Mouse (Mus musculus) midbrain, embryonic 13.5 days (tissue): Measurements from ENCODE around the gene Gramd1b. TPM values are rescaled to one million over a fixed set of nuclear protein-coding genes. Genes with fewer than 3 reads are reported as not detected.
A peak's percentile ranks its signal among the peaks of the same experiment; 100 is the strongest.

Experiments used
- ATAC-seq: fragments of 200-750 bp; cut with Nextera tagmentation; 2 replicates; pipeline ENCODE4 v1.8.0; 2017; ENCODE audit warnings: mild to moderate bottlenecking, moderate TSS enrichment, moderate library complexity
- H3K27ac ChIP-seq: fragments of 300-500 bp; sonication (generic); 2 replicates; pipeline ENCODE4 v1.5.1; 2015; ENCODE audit warnings: inconsistent platforms, mild to moderate bottlenecking, moderate library complexity
- H3K27me3 ChIP-seq: fragments of 300-500 bp; sonication (generic); 2 replicates; pipeline ENCODE4 v1.6.1; 2015; ENCODE audit warnings: mild to moderate bottlenecking, inconsistent platforms
- H3K36me3 ChIP-seq: fragments of 300-500 bp; sonication (generic); 2 replicates; pipeline ENCODE4 v1.6.1; 2015; ENCODE audit warnings: mild to moderate bottlenecking, inconsistent platforms
- H3K4me1 ChIP-seq: fragments of 300-500 bp; sonication (generic); replicated peaks from 2 replicates; pipeline ENCODE4 v1.6.1; 2015; ENCODE audit warnings: inconsistent platforms
- H3K4me2 ChIP-seq: fragments of 300-500 bp; sonication (generic); replicated peaks from 2 replicates; pipeline ENCODE4 v1.6.1; 2015; ENCODE audit warnings: moderate library complexity, mild to moderate bottlenecking, inconsistent platforms
- H3K4me3 ChIP-seq: fragments of 300-500 bp; sonication (generic); replicated peaks from 2 replicates; pipeline ENCODE4 v1.5.1; 2015; ENCODE audit warnings: mild to moderate bottlenecking, inconsistent platforms
- H3K9ac ChIP-seq: fragments of 300-500 bp; sonication (generic); replicated peaks from 2 replicates; pipeline ENCODE4 v1.6.1; 2015; ENCODE audit warnings: mild to moderate bottlenecking, inconsistent platforms
- H3K9me3 ChIP-seq: fragments of 300-500 bp; sonication (generic); 2 replicates; pipeline ENCODE4 v1.6.1; 2016; ENCODE audit warnings: mild to moderate bottlenecking, inconsistent platforms
- WGBS: fragments of 180-500 bp; shearing (Covaris S2); methylation state at CpG from one replicate; pipeline ENCODE4 v1.1.7; 2015; 5-methylcytosine and 5-hydroxymethylcytosine counted together
- polyA plus RNA-seq: library from polyadenylated mRNA; unstranded; fragments of >200 nt; fragmentation: Nextera tagmentation; extraction: Ambion mirVana; gene quantifications from 2 replicates; pipeline ENCODE4 v1.2.1, GENCODE M21; 2015

Gramd1b gene
- polyA plus RNA-seq, 1 experiment from 2014 or later, result 8.1 TPM

DNA sequence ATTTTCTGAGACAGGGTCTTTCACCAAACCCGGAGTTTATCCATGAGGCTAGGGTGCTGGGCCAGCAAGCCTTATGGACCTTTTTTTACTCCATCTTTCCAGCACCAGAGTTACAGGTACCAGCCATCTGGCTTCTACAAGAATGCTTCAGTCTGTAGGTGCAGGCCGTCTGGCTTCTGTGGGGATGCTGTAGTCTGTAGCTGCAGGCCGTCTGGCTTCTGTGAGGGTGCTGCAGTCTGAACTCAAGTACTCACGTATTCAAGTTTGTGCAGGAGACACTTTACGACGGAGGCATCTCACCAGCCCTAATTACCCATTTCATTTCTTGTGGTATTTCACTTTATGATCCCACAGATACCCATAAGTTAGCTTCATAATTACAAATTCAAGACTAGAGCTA, 14.0 kb upstream of the Gramd1b start:
- H3K27me3 ChIP-seq, result no peaks in the 10 kb centered on the region
- no peak overlapping the region for H3K27ac ChIP-seq
- no peak for ATAC-seq
- no peak overlapping the region for H3K9ac ChIP-seq
- H3K36me3 ChIP-seq, result no peaks in the 10 kb centered on the region
- 86% methylated on average over 6 of the region's 6 CpGs for WGBS
- no peaks in the 10 kb centered on the region for H3K9me3 ChIP-seq
- no peak overlapping the region for H3K4me3 ChIP-seq
- no peak overlapping the region for H3K4me2 ChIP-seq
- H3K4me1 ChIP-seq, result peaks cover 3% of the 10 kb centered on the region; the same call in 1 of the 2 replicates

- Histone ChIP-seq H3K27ac (no peak overlapping the region), H3K4me2 (no peak overlapping the region), H3K27me3 (no peaks in the 10 kb centered on the region), H3K9ac (no peak overlapping the region), H3K4me3 (no peak overlapping the region), H3K36me3 (no peaks in the 10 kb centered on the region), H3K9me3 (no peaks in the 10 kb centered on the region), H3K4me1 (peaks cover 17% of the 10 kb centered on the region)
- ATAC-seq, result peak; percentile 53; the same call in 1 of the 2 replicates
- 41% methylated on average over 8 of the region's 8 CpGs for WGBS
Measured at GRCm38 (mm10) chr9:40539588-40540140, 8.5 kb upstream of the Gramd1b start.

GRCm38 (mm10) chr9:40537708-40538105, 6.5 kb upstream of the Gramd1b start:
- WGBS, result 29% methylated on average over 2 of the region's 2 CpGs
- peak; percentile 85 for ATAC-seq
- Histone ChIP-seq H3K9me3 (no peaks in the 10 kb centered on the region), H3K4me1 (peaks cover 17% of the 10 kb centered on the region), H3K27ac (peak overlapping the region; percentile 47; the same call in 1 of the 2 replicates), H3K4me3 (no peak overlapping the region), H3K27me3 (no peaks in the 10 kb centered on the region), H3K4me2 (no peak overlapping the region), H3K36me3 (no peaks in the 10 kb centered on the region), H3K9ac (0 out of 2 replicates have a peak overlapping the region, but pooled peaks have one; percentile 23)

DNA sequence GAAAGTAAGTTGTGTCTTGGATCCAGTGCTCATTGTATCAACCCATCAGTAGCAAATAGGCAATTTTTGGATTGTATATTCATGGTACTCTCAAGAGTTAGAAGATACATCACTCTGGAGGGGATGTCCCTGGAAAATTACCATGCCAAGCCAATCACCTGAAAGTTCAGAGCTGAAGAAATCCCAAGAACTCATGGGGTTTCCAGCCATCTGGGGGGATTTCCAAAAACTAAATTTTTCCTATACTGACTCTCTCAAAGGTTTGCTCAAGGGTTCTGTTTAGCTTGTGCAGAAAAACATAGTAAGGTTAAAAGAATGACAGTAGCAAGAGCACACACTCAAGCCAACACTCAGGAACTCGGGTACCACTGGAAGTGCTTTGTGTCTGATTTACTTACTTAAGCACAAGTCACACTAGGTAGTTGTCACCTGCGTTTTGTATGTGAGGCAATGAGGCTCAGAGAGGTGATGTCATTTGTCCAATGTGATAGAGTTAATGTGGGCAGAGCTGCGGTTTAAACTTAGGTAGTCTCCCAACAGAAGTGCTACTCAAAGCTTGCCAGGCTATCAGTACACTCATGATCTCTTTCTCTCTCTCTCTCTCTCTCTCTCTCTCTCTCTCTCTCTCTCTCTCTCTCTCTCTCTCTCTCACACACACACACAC, 6.0 kb upstream of the Gramd1b start:
- H3K4me2 ChIP-seq, result no peak overlapping the region
- WGBS, result 85% methylated on average over 3 of the region's 3 CpGs

GRCm38 (mm10) chr9:40530536-40530935, 647 bp downstream of the Gramd1b start:
- WGBS, result 72% methylated on average over 8 of the region's 8 CpGs
- Histone ChIP-seq H3K36me3 (no peaks in the 10 kb centered on the region), H3K9me3 (no peaks in the 10 kb centered on the region), H3K4me2 (peak overlapping the region; percentile 69), H3K27ac (no peak overlapping the region), H3K4me1 (peaks cover 4% of the 10 kb centered on the region; the same call in 1 of the 2 replicates), H3K9ac (peak overlapping the region; percentile 70; the same call in 1 of the 2 replicates), H3K27me3 (peaks cover 13% of the 10 kb centered on the region; the same call in 1 of the 2 replicates), H3K4me3 (peak overlapping the region; percentile 51)
- ATAC-seq, result no peak; the same call in 1 of the 2 replicates

More for the DNA sequence above, 6.0 kb upstream of the Gramd1b start:
- peaks cover 17% of the 10 kb centered on the region for H3K4me1 ChIP-seq
- H3K27me3 ChIP-seq, result no peaks in the 10 kb centered on the region; the same call in 1 of the 2 replicates
- no peaks in the 10 kb centered on the region for H3K9me3 ChIP-seq
- H3K27ac ChIP-seq, result no peak overlapping the region
- no peak overlapping the region for H3K4me3 ChIP-seq
- no peak overlapping the region for H3K9ac ChIP-seq
- no peaks in the 10 kb centered on the region for H3K36me3 ChIP-seq
- ATAC-seq, result no peak

DNA sequence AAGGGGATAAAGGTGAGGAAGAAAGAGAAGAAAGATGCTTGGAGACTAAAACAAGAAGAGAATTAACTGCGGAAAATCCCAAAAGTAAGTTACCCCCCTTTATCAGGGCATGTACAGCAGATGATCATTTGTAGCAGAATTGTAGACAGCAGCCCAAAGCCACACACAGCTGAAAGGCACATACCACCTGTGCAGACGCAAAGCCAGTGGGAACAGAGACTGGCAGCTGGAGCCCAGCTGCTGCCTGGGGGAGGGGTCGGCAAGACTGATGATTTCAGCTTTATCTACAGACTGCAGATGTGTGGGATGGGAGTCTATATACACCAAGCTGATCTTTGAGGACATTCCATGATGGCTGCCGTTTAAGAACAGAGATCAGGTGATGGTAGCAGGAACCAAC, 2.5 kb downstream of the Gramd1b start:
- Histone ChIP-seq H3K4me2 (no peak overlapping the region), H3K4me3 (no peak overlapping the region), H3K9me3 (no peaks in the 10 kb centered on the region), H3K27me3 (peaks cover 13% of the 10 kb centered on the region; the same call in 1 of the 2 replicates), H3K36me3 (no peaks in the 10 kb centered on the region), H3K4me1 (peaks cover 4% of the 10 kb centered on the region; the same call in 1 of the 2 replicates), H3K27ac (no peak overlapping the region), H3K9ac (no peak overlapping the region)
- no peak for ATAC-seq
- 76% methylated on average over 4 of the region's 4 CpGs for WGBS

GRCm38 (mm10) chr9:40526928-40527327, 4.3 kb downstream of the Gramd1b start:
- Histone ChIP-seq H3K9ac (no peak overlapping the region), H3K4me2 (no peak overlapping the region), H3K36me3 (no peaks in the 10 kb centered on the region), H3K9me3 (no peaks in the 10 kb centered on the region), H3K27me3 (peaks cover 10% of the 10 kb centered on the region; the same call in 1 of the 2 replicates), H3K4me3 (no peak overlapping the region), H3K4me1 (peaks cover 4% of the 10 kb centered on the region; the same call in 1 of the 2 replicates), H3K27ac (no peak overlapping the region)
- WGBS, result 67% methylated on average over 3 of the region's 3 CpGs
- no peak for ATAC-seq

- 84% methylated on average over 7 of the region's 7 CpGs for WGBS
- no peak overlapping the region for H3K4me3 ChIP-seq
- no peaks in the 10 kb centered on the region for H3K4me1 ChIP-seq
- no peaks in the 10 kb centered on the region for H3K27me3 ChIP-seq
- H3K36me3 ChIP-seq, result no peaks in the 10 kb centered on the region
- no peak for ATAC-seq
- H3K4me2 ChIP-seq, result no peak overlapping the region
- H3K27ac ChIP-seq, result no peak overlapping the region
- H3K9me3 ChIP-seq, result no peaks in the 10 kb centered on the region
- no peak overlapping the region for H3K9ac ChIP-seq
Measured at GRCm38 (mm10) chr9:40522156-40522555, 9.0 kb downstream of the Gramd1b start.

DNA sequence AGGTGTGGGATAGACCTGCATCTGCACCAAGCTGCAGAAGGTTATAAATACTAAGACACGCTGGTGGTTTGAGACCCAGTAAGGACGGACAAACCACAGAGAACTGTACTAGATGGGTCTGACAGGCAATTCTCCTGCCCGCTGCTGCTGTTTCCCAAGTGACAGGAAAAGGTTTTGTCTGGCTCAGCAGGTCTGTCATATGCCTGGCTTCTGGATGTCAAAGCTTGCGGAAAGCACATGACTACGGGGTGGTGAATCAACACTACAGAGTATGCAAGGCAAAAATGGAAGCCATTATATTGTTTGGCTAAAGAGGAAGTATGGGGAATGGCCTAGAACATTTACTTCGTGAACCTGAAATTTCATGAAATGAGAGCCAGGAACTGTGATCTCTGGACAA, 10.1 kb downstream of the Gramd1b start:
- H3K4me2 ChIP-seq, result no peak overlapping the region
- ATAC-seq, result no peak
- H3K4me3 ChIP-seq, result no peak overlapping the region
- H3K27me3 ChIP-seq, result no peaks in the 10 kb centered on the region
- H3K4me1 ChIP-seq, result no peaks in the 10 kb centered on the region
- H3K36me3 ChIP-seq, result no peaks in the 10 kb centered on the region
- WGBS, result 91% methylated on average over 6 of the region's 6 CpGs
- H3K27ac ChIP-seq, result no peak overlapping the region
- no peak overlapping the region for H3K9ac ChIP-seq
- H3K9me3 ChIP-seq, result no peaks in the 10 kb centered on the region

- no peaks in the 10 kb centered on the region for H3K27me3 ChIP-seq
- no peaks in the 10 kb centered on the region for H3K4me1 ChIP-seq
- H3K36me3 ChIP-seq, result no peaks in the 10 kb centered on the region
- H3K4me3 ChIP-seq, result no peak overlapping the region
- H3K9me3 ChIP-seq, result no peaks in the 10 kb centered on the region
- 88% methylated on average over 3 of the region's 3 CpGs for WGBS
- no peak overlapping the region for H3K4me2 ChIP-seq
- no peak overlapping the region for H3K9ac ChIP-seq
- no peak overlapping the region for H3K27ac ChIP-seq
- no peak for ATAC-seq
Measured at GRCm38 (mm10) chr9:40519294-40519693, 11.9 kb downstream of the Gramd1b start.

- WGBS, result 88% methylated on average over 2 of the region's 2 CpGs
- no peaks in the 10 kb centered on the region for H3K9me3 ChIP-seq
- H3K9ac ChIP-seq, result no peak overlapping the region
- ATAC-seq, result no peak
- H3K27me3 ChIP-seq, result no peaks in the 10 kb centered on the region
- no peak overlapping the region for H3K4me3 ChIP-seq
- H3K4me1 ChIP-seq, result no peaks in the 10 kb centered on the region
- no peaks in the 10 kb centered on the region for H3K36me3 ChIP-seq
- H3K4me2 ChIP-seq, result no peak overlapping the region
- no peak overlapping the region for H3K27ac ChIP-seq
Measured at GRCm38 (mm10) chr9:40511970-40512369, 19.2 kb downstream of the Gramd1b start.

DNA sequence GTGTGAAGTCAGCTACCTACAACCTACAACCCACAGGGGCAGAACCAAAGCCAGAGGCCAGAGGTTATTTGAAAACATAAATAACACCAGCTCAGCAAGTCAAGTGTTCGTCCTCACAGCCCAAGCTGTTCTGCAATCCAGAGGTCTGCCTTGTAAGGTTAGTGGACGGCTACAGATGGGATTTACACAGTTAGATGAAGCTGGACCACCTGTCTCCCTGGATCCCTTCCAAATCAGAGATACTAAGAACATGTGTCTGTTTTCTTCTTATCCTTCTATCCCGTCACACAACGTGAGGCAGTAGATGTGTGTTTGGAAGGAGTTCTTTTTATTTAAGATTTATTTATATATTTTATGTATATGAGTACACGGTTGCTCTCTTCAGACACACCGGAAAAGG, 21.7 kb downstream of the Gramd1b start:
- no peaks in the 10 kb centered on the region for H3K36me3 ChIP-seq
- H3K4me1 ChIP-seq, result no peaks in the 10 kb centered on the region
- no peak overlapping the region for H3K9ac ChIP-seq
- no peak overlapping the region for H3K4me2 ChIP-seq
- no peak overlapping the region for H3K4me3 ChIP-seq
- no peaks in the 10 kb centered on the region for H3K27me3 ChIP-seq
- 87% methylated on average over 6 of the region's 6 CpGs for WGBS
- no peak overlapping the region for H3K27ac ChIP-seq
- no peak for ATAC-seq
- H3K9me3 ChIP-seq, result no peaks in the 10 kb centered on the region
